Mouse (Mus musculus): Measurements from ENCODE around the gene C030005K15Rik.

DNA sequence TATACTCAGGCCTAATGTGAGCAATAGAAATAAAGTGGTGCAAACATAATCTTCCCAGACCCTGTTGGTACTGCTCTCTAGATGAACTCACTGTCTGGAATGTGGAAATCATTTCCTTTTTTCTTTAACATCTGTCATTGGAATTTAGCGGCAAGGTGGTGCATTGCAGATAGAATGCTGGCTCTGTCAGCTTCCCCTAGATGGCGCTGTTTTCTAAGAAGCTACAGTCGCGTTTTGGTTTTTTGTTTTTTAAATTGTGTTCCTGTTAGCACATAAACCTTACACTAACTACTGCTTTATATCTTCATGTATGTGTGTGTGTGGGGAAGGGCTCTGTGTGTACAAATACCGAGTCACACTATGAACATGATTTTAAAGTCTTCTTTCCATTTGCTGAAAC, 13.9 kb downstream of the C030005K15Rik start:
- TF ChIP-seq CTCF (IDR thresholded peaks at IDR 0.05; ENCODE audit: low read depth, low read length) = peak; percentile 61
- TF ChIP-seq GATA1 (IDR thresholded peaks at IDR 0.05; ENCODE audit: borderline replicate concordance, low read length) = no peak

All from G1E (cell line).